Mouse (Mus musculus) cerebellum, postnatal 4 days (tissue): Measurements from ENCODE around the gene Inpp5e.

ENCODE experiments used
- DNase-seq, 2 experiments: peaks; one replicate each; pipeline ENCODE4 v3.0.0; 2022; ENCODE audit warnings: low spot score in 2 of 2, mixed read lengths in 1 of 2

The Inpp5e gene

DNA sequence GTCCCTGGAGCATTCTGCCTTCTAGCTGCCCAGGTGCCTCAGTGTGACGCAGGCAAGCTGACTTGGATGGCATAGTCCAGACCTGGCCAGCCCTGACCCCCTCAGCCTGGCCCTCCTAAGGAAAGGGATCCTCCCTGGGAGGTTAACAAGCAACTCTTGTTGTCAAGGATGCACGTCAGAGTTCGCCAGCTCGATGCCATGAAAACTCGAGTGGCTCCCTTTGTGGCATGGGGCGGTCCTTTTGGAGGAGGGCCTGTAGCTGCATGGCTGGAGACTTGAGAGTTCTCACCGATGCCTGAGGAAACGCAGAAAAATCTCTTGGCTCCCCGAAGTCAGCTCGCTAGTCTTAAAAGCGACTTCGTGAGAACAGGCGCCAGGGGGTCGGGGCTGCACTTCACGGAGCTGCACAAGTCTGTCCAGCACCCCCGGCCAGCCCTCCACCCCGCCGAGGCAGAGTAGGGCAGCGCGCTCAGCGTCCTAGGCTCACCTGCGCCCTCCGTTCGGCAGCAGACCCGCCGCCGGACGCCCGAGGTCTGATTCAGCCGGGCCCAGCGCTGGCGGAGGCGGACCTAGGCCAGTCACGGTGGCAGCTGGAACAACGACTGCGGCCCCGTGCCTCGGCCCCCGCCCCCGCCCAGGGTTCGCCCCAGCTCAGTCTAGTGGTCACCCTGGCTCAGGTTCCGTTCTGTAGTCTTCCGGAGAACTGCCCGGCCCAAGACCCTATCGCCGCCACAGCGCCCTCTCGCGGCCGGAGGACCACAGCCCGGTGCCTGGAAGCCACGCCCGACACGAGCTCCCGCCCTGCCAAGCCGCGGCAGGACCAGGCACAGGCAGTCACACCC lies at the start of gene Inpp5e:
Gene Inpp5e, minus strand, starts transcription at position 689 of the 842 bp plus-strand sequence.
- peak; percentile 99 for DNase-seq

DNA sequence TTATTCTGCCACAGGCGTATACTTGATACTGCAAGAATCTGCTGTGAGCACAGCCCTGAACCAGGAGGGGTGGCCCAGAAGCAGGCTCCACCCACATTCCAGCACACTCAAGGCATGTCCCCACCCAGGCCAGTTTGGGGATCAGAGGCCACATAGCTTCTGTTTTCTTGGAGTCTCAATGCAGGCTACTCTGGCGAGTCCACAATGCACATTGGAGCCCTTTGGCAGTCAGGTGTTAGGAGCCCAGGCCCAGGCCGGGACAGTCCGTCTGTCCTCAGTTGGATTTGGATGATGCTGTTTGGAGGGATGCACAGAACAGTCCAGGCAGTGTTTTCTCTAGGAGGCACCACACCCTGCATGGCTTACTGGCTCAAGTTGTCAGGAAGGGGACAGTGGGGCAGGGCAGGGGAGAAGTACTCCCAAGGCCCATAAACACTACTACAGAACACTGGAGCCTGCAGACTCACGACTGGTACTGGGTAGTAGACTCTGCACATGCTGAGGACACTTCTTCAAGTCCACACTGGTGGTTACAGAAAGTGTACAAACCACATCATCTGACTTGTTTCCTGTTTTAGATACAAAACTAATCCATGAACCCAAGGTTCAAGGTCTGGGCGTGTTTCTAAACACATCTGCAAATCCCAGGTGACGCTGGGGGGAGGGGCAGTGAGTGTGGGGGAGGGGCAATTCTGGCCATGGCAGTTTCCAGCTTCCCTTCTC lies 49.6 kb upstream of the Inpp5e start:
- DNase-seq: no peak

DNA sequence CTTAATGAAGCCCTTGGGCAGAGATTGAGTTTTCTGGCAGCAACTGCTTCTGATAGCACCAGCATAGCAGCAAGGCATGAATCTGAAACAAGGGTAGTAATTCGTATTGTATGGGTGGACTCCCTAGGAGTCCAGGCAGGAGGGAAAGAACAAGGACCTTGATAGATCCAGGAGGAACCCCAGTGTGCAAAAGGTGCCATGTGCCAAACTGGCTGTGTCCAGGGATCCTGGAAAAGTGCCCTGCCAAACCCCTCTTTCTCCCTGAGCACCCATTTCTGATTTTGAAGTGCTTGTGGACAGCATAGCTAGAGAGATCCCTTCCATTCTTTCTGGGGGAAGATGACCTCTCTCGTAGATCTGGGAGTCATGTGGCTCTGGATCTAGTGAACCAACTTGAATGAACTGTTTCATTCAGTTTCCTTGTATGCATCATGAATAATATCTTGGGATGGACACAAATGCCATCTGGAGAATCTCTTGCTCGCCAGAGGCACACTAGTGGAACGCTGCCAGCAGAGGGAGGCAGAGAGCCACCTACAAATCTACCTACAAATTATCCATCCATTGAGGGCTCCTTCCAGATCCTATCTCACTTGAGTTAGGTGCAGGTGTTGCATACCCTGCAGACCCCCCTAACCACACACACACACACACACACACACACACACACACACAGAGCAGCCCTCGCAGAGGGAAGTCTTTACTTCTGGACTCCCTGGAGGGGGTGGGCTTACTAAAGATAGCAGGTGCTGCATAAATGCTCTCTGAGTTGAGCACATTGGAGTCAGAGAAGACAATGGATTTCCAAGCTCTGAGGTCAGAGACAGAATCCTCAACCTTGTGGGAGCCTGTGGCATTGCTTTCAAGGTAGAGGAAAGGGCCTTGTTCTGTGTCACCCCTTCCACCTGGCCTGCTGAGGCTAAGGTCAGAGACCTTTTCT lies 40.4 kb upstream of the Inpp5e start:
- peak; percentile 71 to 89 for DNase-seq

DNA sequence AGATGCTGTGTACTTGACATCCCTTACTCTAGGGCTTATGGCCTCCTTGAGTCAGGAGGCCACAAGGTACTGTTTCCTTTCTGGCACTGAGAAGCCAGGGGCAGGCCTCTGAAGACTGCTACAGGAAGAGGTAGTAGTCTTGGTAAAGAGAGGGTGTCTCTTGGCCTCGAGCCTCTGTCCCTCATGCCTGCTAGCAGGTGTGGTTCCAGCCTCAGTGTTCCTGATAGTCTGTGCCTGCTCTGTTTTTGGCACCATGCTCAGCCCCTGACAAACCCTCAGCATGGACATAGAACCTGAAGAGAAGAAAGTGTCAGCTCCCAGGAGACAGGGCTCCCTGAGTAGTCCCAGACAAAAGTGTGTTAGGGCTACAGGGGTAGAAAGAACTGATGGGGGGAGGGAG lies 38.4 kb upstream of the Inpp5e start:
- DNase-seq: no peak

DNA sequence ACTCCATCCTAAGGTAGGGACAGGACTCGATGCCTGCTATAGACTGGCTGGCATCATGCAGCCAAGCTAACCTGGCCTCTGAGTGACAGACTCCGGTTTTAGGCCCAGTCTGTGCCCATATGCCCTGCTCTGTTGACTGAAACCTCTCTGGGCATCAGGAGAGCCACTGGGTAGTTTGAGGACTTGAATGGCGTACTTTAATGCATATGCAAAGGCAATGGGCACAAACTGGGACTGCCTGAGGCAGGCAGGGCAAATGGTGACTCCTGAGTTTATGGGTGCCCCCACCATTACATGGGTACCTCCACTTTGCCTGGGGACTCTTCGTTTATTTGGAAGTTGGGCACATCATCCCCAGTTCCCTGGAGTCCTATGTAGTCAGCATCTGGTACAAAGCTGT lies 37.7 kb upstream of the Inpp5e start:
- DNase-seq: no peak

DNA sequence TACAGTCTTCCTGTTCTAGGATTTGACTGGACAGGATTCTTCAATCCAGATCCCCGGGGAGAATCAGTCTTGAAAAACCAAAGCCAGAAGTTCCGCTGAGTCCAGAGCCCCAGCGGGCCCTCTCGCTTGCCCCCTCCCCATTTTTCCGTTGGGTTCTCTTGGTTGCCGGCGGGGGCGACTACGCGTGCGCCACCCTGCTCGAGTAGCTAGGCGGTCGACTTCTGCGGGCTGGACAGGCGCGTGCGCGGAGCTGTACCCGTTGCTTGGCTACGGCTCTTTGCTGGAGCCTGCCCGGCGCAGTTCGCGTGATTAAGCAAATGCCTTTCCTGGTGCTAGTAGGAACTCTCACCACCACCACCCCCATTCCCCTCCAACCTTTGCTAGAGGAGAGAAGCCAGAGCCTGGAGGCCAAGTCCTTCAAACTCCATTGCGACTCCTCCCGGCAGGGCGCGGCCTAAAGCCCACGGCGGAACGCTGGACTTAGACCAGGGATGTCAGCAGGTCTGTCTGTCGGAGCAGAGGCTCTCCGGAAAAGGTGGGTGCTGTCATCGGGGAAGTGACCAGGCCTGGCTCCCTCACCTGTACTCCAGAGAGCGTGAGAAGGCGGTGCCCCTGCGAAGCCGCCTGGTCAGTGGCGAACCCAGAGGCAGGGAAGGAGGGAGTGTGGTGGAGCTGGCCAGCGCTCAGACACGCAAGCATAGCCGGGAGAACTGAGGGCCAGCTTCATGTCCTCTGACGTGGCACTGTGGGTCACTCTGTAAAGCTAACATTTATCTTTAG lies 36.9 kb upstream of the Inpp5e start:
- DNase-seq: peak; percentile 75 to 90

DNA sequence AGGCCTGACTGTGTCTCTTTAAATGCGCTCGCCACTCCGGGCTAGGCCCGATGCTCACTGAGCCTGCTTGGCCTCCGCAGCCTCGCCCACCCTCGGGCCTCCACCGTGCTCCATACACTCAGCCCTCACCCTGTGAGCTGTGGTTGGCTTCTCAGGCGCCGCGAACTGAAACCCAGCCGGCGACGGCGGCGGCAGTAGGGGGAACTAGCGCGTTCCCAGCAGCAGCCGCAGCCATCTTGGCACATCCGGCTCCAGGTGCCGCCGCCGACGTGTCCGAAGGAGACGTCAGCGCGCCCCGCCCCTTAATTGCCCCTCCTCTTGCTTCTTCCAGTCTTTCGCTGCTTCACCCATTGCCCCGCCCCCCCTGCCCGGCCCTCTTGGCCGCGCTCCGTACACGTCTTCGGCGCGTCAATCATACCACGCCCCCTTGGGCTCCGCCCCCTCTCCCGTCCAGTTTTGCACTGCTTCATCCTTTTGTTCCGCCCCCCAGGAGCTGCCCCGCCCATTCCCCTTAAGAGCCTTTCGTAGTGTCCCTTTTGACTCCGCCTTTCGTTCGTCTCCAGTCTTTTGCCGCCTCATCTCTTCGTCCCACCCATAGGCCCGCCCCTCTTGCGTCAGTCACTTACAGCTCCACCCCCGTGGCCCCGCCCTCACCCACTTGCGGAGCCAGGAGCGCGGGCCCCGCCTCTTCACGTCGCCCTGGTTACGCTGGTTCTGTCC lies 36.1 kb upstream of the Inpp5e start, which contains the start of gene Sec16a:
Gene Sec16a, minus strand, starts transcription at position 271 of the 720 bp plus-strand sequence.
- peak; percentile 97 to 100 for DNase-seq

DNA sequence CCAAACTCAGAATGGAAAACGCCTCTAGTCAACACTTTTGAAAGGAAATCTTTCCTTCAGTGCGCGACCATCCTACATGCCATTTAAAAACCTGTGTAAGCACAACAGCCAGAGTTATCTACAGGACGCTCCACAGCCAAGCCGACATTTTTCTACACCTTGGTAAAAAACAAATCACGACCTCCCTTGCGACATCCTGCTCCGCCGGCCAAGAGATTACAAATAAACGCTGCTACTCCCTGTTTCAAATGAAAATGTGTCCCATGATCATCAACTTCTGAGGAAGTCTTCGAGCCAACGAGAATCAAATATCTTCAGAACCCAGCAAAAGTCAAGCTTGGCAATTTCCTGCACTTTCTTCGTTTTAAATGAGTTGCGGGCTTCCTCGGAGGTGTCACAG lies 35.4 kb upstream of the Inpp5e start:
- DNase-seq: no peak

DNA sequence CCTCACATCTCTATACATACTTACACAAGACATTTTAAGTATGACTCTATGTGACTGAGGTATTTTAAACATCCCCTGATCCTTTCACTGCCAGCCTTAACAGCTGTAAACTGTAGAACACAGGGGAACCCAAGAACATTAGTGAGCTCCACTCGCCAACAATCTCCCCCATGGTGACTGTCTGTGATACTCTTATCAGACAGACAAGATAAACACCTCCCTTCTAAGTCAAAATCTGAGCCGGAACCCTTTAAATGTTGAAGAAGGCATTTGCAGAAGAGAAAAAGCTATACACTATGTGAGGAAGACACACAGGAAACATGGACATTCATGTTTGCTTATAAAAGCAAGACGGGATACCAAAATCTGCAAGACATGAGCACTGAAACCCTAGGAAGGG lies 34.9 kb upstream of the Inpp5e start:
- DNase-seq: no peak

DNA sequence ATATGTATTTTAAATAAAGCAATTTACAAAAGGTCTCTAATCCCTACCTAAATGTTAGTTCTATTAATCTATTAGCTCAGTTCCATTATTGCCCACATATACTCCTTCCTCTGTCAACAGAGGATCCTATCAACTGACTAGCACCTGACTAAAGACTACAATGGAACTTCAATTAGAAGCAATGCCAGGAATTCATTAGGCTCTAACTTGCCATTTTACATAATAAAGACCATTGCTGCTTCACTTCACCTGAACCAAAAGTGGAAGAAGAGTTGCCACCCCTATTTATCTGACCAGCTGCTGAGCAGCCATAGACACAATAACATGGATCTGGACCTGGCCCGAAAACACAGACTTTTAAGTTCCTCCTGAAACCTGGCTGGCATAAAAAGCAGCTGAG lies 33.8 kb upstream of the Inpp5e start:
- no peak for DNase-seq

DNA sequence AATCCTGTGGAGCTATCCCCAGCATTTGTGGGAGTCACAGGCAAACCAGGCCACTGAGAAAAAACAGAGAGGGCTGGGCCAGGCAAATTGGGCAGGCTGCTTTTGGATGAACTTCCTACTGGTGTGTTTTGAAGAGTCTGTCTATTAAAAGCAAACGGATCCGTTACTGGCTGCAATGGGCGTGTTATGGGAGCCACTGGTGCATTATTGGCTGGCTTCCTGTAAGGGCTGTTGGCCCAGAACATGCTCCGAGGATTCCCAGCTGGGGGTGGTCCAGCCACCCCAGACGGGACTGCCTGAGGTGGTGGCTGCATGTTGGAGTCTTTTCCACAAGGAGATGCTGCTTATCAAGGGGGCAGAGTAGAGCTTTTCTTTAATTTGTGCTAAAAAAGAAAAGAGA lies 32.7 kb upstream of the Inpp5e start:
- no peak for DNase-seq

DNA sequence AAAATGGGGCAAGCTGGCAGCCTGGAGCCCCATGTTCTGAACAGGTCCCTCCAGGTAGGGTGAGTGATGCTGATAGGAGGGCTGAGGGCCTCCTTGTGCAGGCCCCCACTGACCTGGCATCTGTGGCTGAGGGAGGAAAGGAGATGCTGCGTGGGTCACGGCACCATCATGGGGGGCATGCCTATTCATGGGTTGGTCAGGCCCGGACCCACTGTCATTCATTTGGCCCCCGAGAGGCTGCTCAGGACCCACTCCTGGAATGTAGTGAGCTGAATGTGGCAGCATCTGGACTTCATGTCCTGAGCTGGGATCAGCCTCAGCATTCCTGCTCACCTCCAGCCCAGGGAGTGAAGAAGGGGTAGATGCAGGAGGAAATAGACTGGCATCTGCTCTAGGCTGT lies 32.3 kb upstream of the Inpp5e start:
- DNase-seq: no peak

DNA sequence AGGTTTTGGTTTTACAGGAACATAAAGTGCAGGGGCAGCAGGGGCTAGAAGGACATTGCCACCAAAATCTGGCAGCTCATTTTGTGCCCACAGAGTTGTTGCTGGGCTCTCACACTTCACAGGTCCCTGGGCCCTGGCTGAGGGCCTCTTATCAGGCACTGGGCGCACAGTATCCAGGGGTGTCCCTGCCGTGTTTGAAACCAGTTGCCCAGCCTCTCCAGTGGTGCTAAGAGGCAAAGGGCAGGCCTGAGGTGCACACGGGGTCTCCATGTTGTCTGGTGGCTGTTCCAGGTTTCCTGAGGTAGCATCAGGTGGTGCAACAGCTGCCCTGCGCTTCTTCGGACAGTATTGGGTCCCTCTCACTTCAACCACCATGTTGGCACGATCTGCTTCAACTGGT lies 30.7 kb upstream of the Inpp5e start:
- DNase-seq: no peak

DNA sequence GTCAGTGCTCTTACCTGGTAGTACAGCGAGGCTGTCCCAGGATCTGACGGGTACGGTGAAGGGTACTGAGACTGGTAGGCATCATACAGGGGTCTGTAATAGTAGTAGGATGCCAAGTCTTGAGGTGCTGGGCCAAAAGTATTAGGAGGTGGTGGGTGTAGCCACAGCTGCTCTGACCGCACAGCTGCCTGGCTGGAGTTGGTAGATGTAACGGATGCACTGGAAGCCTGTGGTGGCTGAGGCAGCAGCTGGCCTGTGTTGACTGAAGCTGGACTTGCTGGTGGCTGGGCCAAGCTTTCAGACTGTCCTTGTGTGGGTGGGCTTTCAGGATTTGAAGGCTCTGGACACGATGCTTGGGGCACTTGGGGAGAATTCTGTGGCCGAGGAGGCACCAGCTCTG lies 29.4 kb upstream of the Inpp5e start:
- DNase-seq: no peak

DNA sequence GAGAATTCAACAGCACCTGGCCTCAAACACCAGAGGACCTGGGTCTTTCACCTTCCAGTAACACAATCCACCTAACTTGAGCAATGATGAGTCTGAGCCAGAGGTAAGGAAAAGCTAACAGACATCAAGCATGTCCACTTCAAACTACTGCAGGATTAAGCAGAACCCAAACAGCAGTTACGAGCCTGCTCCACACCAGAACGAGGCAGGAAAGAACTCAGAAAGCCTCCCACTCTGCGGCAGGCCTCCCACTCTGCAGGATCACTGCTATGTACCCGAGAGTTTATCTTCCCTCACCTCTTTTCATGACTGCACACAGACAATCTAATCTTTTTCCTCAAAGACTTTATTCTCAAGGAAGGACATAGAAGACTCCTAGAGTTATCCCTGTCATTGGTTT lies 28.2 kb upstream of the Inpp5e start:
- DNase-seq: no peak

DNA sequence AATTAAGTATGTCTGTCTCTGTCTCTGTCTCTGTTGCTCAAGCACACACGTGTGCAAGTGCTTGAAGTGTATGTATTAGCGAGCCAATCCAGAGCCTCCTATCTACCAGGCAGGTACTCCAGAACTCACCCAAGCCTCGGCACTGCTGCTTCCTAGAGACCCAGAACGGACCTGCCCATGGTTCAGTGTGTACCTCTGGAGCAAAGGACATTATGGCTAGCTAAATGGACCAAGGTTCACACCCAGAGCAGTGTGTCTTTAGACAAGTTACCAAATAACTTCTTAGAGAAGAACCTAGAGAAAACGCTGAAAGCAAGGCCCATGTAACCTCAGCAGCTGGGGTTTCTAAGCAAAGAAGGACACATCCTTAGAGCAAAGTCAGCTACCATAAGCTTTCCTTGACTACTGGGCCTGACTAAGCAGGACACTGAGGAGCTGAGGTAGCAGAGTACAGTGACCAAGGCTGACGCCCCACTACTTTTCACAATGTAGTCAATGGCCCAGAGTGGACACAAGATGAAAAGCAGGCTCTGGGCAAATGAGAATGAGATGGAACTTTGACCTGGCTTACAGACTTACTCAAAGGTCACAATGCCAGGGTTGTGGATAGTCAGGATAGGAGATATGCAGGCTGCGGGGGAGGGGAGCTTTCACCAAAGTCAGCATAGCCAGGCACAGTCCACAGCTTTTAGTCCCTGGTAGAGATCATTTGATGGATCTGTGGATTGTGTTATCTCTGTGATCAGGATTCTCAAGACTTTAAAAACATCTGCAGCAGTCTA lies 26.0 kb upstream of the Inpp5e start:
- no peak for DNase-seq

DNA sequence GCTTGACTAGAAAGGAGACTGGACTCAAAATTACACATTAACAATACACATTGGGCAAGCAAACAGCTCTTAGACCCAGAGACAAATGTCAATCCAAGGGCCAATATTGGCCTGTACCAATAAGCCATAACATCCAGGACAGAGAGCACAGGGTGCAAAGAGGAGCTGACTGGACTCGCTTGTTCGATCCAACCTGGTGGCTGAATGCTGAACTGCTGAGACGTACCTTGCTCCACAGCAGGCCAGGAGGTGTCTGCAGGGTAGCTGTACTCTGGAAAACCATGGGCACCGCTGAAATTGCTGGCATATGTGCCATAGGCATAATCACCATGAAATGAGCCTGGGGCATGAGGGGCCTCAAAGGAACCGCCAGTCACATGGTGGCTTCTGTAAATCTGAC lies 20.8 kb upstream of the Inpp5e start:
- no peak for DNase-seq

DNA sequence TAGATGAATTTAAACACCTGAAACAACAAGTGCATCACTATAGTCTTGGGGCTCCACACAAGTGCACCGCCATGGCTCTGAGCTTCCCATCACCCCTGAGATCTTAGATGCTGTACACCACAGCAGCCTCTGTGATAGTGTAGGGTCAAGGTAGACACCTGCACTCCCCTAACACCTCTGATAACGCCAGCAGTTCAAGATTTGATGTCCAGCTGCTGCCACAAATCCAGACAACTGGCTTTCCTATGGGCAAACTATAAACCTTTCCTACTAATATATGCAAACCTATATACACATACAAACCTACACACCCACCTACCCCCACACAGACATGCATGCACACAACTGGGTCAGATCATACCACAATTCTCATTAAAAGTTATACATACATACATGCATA lies 15.5 kb upstream of the Inpp5e start:
- DNase-seq: no peak

DNA sequence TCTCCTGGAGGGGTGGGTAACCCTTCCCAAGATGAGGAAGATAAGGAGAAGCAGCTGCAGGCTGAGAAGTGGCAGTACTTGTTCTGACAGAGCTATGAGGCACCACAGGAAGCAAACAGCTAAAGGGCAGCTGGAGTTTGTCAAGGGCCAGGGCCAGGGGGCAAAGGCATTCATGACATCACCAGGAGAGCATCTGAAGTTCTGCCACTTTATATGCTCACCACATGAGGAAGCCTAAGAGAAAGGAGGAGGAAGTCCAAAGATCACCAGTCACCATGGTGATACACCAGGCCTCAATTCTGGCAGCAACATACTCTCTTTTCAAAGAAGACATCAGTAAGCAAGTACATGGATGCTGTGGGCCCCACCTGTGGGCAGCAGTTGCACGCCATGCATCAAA lies 14.1 kb upstream of the Inpp5e start:
- no peak for DNase-seq

DNA sequence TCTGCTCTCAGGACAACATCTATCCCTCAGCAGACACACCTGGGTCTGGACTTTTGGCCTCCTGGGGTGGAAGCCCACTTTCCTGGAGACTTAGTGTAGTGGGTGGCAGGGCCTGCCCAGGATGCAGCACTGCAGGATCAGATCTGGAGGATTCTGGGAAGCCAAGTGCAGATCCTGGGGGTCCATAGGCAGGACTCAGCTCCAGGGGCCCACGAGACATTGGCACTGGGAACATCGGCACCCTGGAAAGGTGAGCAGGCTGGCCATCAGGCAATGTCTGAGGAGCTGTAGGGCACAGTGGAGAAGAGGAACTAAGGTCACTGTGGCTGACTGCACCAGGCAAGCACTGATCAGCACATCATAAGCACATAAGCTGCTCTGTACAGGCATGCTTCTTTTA lies 13.0 kb upstream of the Inpp5e start:
- DNase-seq: no peak
